Mouse (Mus musculus) midbrain, embryonic 12.5 days (tissue): ENCODE measurements around the gene Surf1. TPM values are rescaled to one million over a fixed set of nuclear protein-coding genes. Genes with fewer than 3 reads are reported as not detected.
"Not testable (repeated sequence)": the region's sequence is repeated elsewhere in the genome, so short reads cannot be mapped to it uniquely, and the experiment has no call there.

Experiments used
- ATAC-seq: fragments of 200-750 bp; cut with Nextera tagmentation; 2 replicates; pipeline ENCODE4 v1.8.0; 2017; ENCODE audit warnings: low read depth, moderate TSS enrichment, moderate library complexity; ENCODE audit not compliant: low FRiP score
- H3K27ac ChIP-seq: fragments of 300-500 bp; sonication (generic); replicated peaks from 2 replicates; pipeline ENCODE4 v1.5.1; 2016; ENCODE audit warnings: mild to moderate bottlenecking
- H3K27me3 ChIP-seq: fragments of 300-500 bp; sonication (generic); 2 replicates; pipeline ENCODE4 v1.6.1; 2016; ENCODE audit warnings: mild to moderate bottlenecking
- H3K36me3 ChIP-seq: fragments of 300-500 bp; sonication (generic); 2 replicates; pipeline ENCODE4 v1.6.1; 2016
- H3K4me1 ChIP-seq: fragments of 300-500 bp; sonication (generic); 2 replicates; pipeline ENCODE4 v1.6.1; 2016
- H3K4me2 ChIP-seq: fragments of 300-500 bp; sonication (generic); replicated peaks from 2 replicates; pipeline ENCODE4 v1.6.1; 2016; ENCODE audit warnings: mild to moderate bottlenecking, moderate library complexity
- H3K4me3 ChIP-seq: fragments of 300-500 bp; sonication (generic); 2 replicates; pipeline ENCODE4 v1.5.1; 2016; ENCODE audit warnings: mild to moderate bottlenecking
- H3K9ac ChIP-seq: fragments of 300-500 bp; sonication (generic); replicated peaks from 2 replicates; pipeline ENCODE4 v1.6.1; 2016; ENCODE audit warnings: mild to moderate bottlenecking, moderate library complexity
- H3K9me3 ChIP-seq: fragments of 300-500 bp; sonication (generic); 2 replicates; pipeline ENCODE4 v1.6.1; 2016; ENCODE audit warnings: mild to moderate bottlenecking
- WGBS: fragments of 180-500 bp; shearing (Covaris S2); methylation state at CpG from one replicate; pipeline ENCODE4 v1.1.7; 2016; 5-methylcytosine and 5-hydroxymethylcytosine counted together
- polyA plus RNA-seq: library from polyadenylated mRNA; unstranded; fragments of >200 nt; fragmentation: Nextera tagmentation; extraction: Ambion mirVana; gene quantifications from 2 replicates; pipeline ENCODE4 v1.2.1, GENCODE M21; 2016

The Surf1 gene
- polyA plus RNA-seq, 1 experiment from 2014 or later = 57.9 TPM

DNA sequence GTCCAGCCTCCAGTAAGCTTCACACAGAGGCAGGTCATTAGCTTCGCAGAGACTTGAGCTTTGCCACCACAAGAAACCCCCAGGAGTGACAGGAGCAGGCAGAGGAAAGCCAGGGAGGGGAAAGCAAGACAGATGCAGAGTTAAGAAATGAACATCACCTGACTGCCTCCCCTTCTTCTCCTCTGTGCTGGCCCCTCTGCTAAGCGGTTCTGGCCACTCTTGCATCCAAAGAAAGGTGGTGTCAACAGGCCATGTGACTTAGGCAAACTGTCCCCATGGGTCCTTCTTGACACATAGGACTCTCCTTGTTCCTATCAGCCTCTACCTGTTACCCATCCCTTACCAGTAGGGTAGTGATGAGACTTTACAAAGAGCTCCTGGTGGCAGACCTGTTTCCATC is 10.4 kb downstream of the Surf1 start:
- WGBS = 83% methylated on average over 2 of the region's 2 CpGs
- peaks cover 48% of the 10 kb centered on the region for H3K4me1 ChIP-seq
- H3K4me2 ChIP-seq = no peak overlapping the region
- no peak overlapping the region for H3K4me3 ChIP-seq
- no peaks in the 10 kb centered on the region for H3K9me3 ChIP-seq
- H3K9ac ChIP-seq = 0 out of 2 replicates have a peak overlapping the region, but pooled peaks have one; percentile 6
- no peaks in the 10 kb centered on the region for H3K27me3 ChIP-seq
- no peak for ATAC-seq
- peaks cover 36% of the 10 kb centered on the region for H3K36me3 ChIP-seq
- no peak overlapping the region for H3K27ac ChIP-seq

DNA sequence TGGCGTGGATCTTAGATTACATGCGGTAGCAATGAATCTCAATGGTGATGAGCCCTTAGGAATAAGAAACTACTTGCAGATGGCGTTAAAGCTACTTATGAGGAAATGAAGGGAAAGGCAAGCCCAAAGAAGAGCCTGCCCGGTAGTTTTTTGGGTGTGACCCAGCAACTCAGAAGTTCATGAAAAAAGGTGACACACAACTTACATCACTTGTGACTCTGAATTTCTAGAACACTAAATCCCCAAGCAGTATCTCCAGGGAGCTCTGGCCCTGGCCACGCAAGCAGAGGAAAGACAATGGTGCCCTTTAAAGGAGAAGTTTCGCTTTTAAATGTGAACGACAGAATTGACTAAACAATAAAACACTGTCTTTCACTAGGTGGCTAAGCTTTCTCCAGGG is 13.0 kb downstream of the Surf1 start:
- peak overlapping the region; percentile 85 for H3K4me3 ChIP-seq
- 10% methylated on average over 7 of the region's 7 CpGs for whole genome bisulfite sequencing
- peak overlapping the region; percentile 63 for H3K9ac ChIP-seq
- H3K9me3 ChIP-seq = no peaks in the 10 kb centered on the region
- peak overlapping the region; percentile 83 for H3K4me2 ChIP-seq
- peaks cover 34% of the 10 kb centered on the region for H3K4me1 ChIP-seq
- H3K27ac ChIP-seq = peak overlapping the region; percentile 84
- peaks cover 56% of the 10 kb centered on the region for H3K36me3 ChIP-seq
- no peak for ATAC-seq
- no peaks in the 10 kb centered on the region for H3K27me3 ChIP-seq

DNA sequence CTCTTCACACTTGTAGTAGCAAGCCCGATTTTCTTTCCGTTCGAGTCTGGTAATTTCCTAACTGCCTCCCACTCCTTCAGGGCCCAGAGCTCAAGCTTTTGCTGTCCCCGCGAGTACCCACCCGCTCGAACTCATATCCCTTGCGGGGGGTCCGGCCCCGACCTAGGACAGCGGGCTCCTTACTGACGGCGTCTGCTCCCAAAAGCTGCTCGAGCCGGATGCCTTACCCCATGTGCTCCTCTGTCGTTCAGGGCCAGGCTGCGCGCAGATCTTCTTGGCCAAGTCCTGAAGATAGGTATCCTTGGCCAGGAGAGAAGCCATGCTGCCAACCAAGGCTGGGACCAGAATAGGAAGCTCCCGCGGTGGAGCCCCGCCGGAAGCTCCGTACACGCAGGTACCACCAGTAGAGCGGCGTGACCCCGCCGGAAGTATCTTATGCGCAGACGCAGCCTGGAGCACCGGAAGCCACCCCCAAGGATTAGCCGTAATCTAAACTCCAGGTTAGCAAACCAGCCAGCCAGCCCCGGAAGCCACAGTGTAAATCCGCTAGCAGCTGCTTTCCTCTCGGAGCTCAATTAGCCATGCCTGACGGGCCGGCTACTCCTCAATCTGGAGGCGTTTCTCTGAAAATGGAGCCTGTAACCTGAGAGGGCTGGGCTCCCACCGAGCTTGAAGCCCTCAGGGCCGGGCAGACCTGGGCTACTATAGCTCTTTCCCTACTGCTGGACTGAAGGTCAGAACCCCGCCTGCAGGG is 13.7 kb downstream of the Surf1 start, which contains the start of gene Surf6:
Surf6 (minus strand) TSS at position 413 of the 754 bp plus-strand sequence.
- peak; percentile 94 for ATAC-seq
- Histone ChIP-seq H3K9ac (peak within 1 kb of the TSS; percentile 82), H3K4me1 (peaks cover 27% of the 10 kb centered on the region), H3K4me2 (peak within 1 kb of the TSS; percentile 83), H3K27ac (peak within 1 kb of the TSS; percentile 84), H3K27me3 (no peaks in the 10 kb centered on the region), H3K36me3 (peaks cover 56% of the 10 kb centered on the region), H3K9me3 (no peaks in the 10 kb centered on the region), H3K4me3 (peak within 1 kb of the TSS; percentile 85)
- WGBS = 0% methylated on average over 41 of the region's 41 CpGs

DNA sequence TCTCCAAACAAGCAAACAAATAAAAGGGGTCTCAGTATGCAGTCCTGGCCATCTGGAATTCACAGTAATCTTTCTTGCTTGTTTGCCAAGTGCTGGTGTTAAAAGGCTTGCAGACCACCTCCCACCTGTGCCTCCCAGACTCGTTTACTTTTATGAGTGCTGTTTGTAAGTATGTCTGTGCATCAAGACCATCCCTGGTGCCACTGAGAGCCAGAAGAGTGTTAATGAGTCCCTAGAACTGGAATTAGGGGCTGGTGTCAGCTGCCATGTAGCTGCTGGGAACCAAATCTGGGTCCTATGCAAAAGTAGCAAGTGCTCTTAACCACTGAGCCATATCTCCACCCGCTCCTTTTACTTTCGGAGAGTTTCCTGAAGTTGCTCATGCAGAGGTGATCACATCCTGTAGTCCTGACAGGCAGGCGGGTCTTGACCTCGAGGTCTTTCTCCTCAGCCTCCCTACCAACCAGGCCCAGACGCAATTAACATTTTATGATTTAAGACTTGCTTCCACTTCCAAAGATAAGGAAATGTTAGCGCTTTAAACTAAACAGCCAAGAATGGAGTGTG is 14.4 kb downstream of the Surf1 start:
- ATAC-seq = no peak
- peaks cover 58% of the 10 kb centered on the region for H3K36me3 ChIP-seq

DNA sequence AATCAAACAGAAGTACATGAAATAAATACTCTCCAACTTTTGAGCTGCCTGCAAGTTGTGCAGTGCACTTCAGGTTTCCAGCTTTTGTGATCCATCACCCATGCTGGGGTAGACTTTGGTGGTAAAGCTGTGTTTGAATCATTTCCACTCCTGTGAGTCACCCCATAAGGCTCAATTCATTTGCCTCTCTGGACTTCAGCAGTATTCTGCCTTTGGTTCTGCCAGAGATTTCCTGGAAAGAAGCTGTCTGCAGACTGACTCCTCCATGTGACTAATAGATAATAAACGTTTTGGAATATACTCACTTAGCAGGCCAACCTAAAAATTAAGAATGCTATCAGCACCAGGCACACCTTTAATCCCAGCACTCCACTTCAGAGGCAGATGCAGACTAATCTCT is 15.6 kb downstream of the Surf1 start:
- ATAC-seq = no peak
- Histone ChIP-seq H3K9me3 (no peaks in the 10 kb centered on the region), H3K9ac (0 out of 2 replicates have a peak overlapping the region, but pooled peaks have one; percentile 17), H3K4me2 (no peak overlapping the region), H3K4me1 (peaks cover 24% of the 10 kb centered on the region), H3K27me3 (no peaks in the 10 kb centered on the region), H3K4me3 (no peak overlapping the region), H3K27ac (no peak overlapping the region), H3K36me3 (peaks cover 58% of the 10 kb centered on the region)
- 88% methylated on average over 1 of the region's 1 CpGs for WGBS

More for the DNA sequence above, 14.4 kb downstream of the Surf1 start:
- no peaks in the 10 kb centered on the region for H3K27me3 ChIP-seq
- peak overlapping the region; percentile 82 for H3K9ac ChIP-seq
- peaks cover 24% of the 10 kb centered on the region for H3K4me1 ChIP-seq
- no peak overlapping the region for H3K27ac ChIP-seq
- peak overlapping the region; percentile 85 for H3K4me3 ChIP-seq
- peak overlapping the region; percentile 83 for H3K4me2 ChIP-seq
- no peaks in the 10 kb centered on the region for H3K9me3 ChIP-seq
- 14% methylated on average over 7 of the region's 7 CpGs for WGBS

DNA sequence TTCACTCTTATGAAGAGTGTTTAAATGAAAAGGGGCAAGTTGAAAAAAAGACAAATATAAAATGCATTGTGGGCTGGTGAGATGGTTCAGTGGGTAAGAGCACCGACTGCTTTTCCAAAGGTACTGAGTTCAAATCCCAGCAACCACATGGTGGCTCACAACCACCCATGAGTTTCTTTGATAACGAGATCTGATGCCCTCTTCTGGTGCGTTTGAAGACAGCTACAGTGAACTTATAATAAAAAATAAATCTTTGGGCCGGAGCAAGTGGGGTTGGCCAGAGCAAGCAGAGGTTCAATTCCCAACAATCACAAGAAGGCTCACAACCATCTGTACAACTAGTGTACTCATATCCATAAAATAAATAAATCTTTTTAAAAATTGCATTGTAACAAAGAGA is 20.4 kb downstream of the Surf1 start:
- H3K4me1 ChIP-seq = peaks cover 2% of the 10 kb centered on the region; the same call in 1 of the 2 replicates
- H3K27ac ChIP-seq = no peak overlapping the region
- H3K36me3 ChIP-seq = peaks cover 89% of the 10 kb centered on the region
- H3K4me2 ChIP-seq = no peak overlapping the region
- H3K9me3 ChIP-seq = no peaks in the 10 kb centered on the region
- WGBS = 87% methylated on average over 4 of the region's 4 CpGs
- no peak overlapping the region for H3K9ac ChIP-seq
- no peak overlapping the region for H3K4me3 ChIP-seq
- ATAC-seq = no peak
- no peaks in the 10 kb centered on the region for H3K27me3 ChIP-seq

DNA sequence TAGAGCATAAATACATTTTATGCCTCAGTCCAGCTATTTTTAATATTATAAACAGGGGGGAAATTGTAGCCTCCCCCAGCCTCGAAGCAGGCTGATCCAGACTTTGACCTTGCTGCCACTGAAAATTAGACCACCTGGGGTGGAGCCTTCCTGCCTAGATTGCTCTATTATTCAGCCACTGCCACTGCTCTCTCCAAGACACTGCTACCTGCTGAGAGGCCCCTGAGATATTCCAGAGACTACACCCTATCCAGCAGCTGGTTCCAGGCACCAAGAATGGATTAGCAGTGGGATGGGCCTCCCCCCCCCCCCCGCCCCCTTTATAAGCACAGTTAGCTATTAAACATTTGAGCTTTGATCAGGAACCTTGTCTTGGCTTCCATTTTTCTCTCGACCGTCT is 30.2 kb downstream of the Surf1 start:
- H3K36me3 ChIP-seq = peaks cover 29% of the 10 kb centered on the region
- not testable (repeated sequence) for H3K4me1 ChIP-seq, H3K9ac ChIP-seq, H3K27me3 ChIP-seq, H3K27ac ChIP-seq, ATAC-seq, H3K4me2 ChIP-seq, H3K4me3 ChIP-seq
- WGBS = 52% methylated on average over 4 of the region's 4 CpGs
- peaks cover 10% of the 10 kb centered on the region for H3K9me3 ChIP-seq

DNA sequence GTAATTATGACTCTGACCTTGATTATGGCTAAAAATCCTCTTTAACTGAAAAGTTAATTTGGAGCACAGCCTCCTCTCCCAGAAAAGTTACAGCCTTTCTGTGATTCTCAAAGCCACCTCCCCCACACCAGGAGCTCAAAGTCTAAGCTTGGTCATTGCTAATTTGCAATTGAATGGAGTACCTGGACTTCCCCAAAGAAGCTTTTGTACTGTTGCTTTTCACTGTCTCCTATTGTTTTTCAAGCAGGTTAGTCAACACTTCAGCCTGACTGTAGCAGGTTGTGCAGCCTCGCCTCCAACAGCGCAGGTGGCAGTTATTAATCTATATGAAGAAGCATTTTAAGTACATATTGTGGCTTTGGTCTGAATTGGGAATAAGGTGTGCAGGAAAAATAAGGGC is 30.8 kb downstream of the Surf1 start:
- 69% methylated on average over 2 of the region's 2 CpGs for WGBS

DNA sequence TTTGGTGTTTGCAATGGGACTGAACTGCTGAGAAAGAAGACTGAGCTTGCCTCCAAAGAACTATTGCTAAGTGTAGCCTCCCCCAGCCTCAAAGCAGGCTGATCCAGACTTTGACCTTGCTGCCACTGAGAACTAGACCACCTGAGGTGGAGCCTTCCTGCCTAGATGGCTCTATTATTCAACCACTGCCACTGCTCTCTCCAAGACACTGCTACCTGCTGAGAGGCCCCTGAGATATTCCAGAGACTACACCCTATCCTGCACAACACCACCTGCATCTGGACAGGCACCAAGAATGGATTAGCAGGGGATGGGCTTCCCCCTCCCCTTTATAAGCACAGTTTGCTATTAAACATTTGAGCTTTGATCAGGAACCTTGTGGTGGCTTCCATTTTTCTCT is 37.8 kb downstream of the Surf1 start:
- no peak overlapping the region for H3K27ac ChIP-seq
- H3K9me3 ChIP-seq = no peaks in the 10 kb centered on the region; the same call in 1 of the 2 replicates
- ATAC-seq = no peak

More for the DNA sequence above, 30.8 kb downstream of the Surf1 start:
- H3K4me1 ChIP-seq, H3K4me2 ChIP-seq, H3K27me3 ChIP-seq, H3K9ac ChIP-seq, ATAC-seq, H3K27ac ChIP-seq, H3K4me3 ChIP-seq: not testable (repeated sequence)
- Histone ChIP-seq H3K36me3 (peaks cover 23% of the 10 kb centered on the region), H3K9me3 (peaks cover 10% of the 10 kb centered on the region)

DNA sequence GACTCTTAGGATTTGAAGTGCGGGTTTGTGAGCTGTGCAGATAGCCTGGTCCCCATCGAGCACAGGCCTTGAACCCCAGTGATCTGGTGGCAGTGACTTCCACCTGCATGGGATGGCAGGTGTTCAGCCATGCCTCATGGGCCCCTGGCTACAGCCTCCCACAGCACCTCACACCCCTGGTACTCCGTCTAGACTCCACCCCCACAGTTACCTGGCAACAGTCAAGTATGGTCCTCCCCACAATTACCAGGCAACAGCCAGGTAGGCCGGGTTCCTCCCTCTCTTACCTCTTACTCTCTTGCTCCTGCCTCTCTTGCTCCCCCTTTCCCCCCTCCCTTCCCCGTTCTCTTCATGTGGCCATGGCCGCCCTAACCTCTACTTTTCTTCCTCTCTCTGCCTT is 45.7 kb downstream of the Surf1 start:
- H3K4me1 ChIP-seq = no peaks in the 10 kb centered on the region
- H3K27ac ChIP-seq = no peak overlapping the region
- H3K27me3 ChIP-seq = peaks cover 3% of the 10 kb centered on the region; the same call in 1 of the 2 replicates
- no peak overlapping the region for H3K9ac ChIP-seq
- no peak overlapping the region for H3K4me3 ChIP-seq
- no peak overlapping the region for H3K4me2 ChIP-seq
- WGBS = 66% methylated on average over 6 of the region's 6 CpGs
- H3K9me3 ChIP-seq = no peaks in the 10 kb centered on the region
- no peaks in the 10 kb centered on the region for H3K36me3 ChIP-seq
- ATAC-seq = no peak

More for the DNA sequence above, 37.8 kb downstream of the Surf1 start:
- Histone ChIP-seq H3K4me3 (no peak overlapping the region), H3K36me3 (no peaks in the 10 kb centered on the region), H3K9ac (no peak overlapping the region), H3K4me1 (no peaks in the 10 kb centered on the region), H3K4me2 (no peak overlapping the region), H3K27me3 (no peaks in the 10 kb centered on the region)

DNA sequence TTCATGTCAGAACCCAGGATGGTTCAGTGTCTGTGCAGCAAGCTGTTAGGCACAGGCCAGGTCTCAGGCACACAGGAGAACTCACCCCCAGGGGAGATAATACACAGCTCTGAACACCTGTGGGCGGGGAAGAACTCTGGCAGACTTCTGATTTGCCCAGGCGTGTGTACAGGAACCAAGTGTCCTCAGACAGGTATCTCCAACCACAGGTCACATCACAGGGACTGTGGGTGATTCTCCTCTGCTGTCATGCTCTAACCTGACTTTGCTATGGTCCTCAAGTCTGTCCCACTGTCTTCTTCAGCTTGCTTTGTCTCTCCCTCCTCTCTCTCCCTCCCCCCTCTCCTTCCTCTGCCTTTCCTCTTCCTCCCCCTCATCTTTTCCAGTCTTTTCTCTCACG is 51.5 kb downstream of the Surf1 start, which contains the start of gene Abo:
Abo (minus strand) TSS at position 101 of the 400 bp plus-strand sequence.
- 60% methylated on average over 3 of the region's 3 CpGs for WGBS
- no peaks in the 10 kb centered on the region for H3K36me3 ChIP-seq
- no peak within 1 kb of the TSS for H3K4me2 ChIP-seq
- no peak within 1 kb of the TSS for H3K9ac ChIP-seq
- H3K27me3 ChIP-seq = no peaks in the 10 kb centered on the region
- no peak within 1 kb of the TSS for H3K27ac ChIP-seq
- H3K4me1 ChIP-seq = no peaks in the 10 kb centered on the region
- H3K4me3 ChIP-seq = no peak within 1 kb of the TSS
- ATAC-seq = no peak
- H3K9me3 ChIP-seq = no peaks in the 10 kb centered on the region
